Mouse (Mus musculus) spleen, postnatal 10 days (tissue): ENCODE results near the gene Dohh.

Experiments
- DNase-seq, 2 experiments: peaks; one replicate each; pipeline ENCODE4 v3.0.0; 2021 to 2022; ENCODE audit warnings: low spot score in 2 of 2

Gene Dohh

DNA sequence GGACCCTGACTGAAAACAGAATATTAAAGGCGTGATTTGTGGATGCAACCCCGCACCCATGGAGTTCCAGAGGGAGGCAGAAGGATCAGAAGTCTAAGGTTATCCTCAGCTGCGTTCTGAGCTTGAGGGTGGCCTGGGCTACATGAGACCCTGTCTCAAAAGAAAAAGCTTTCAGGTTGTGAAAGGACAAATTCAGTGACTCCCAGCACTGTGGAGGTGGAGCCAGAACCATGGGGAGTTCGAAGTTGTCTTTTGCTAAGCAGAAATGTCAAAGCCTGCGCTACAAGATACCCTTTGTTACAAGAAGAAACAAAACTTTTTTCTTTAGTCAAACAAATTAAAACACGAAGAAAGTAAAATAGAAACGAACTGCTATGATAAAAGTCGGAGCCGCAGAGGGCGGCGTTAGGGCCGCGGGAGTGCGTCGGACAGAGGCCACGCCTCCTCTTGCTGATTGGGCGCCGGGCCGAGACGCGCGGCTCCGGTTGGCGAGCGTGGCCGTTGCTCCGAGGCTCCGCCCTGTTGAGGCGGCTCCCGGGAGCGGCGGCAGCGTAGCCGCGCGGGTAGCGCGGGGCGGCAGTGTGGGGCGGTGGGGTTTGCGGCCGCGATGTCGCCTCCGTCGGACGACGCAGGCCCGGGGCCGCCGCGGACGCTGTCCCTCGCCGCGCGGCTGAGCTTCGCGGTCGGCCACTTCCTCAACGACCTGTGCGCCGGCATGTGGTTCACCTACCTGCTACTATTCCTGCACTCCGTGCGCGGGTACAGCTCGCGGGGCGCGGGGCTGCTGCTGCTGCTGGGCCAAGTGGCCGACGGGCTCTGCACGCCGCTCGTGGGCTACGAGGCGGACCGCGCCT is 27.0 kb upstream of the Dohh start, which contains the start of gene Mfsd12:
Gene Mfsd12, plus strand, starts transcription at position 501 of the 854 bp plus-strand sequence.
- DNase-seq = peak; percentile 83 to 95

DNA sequence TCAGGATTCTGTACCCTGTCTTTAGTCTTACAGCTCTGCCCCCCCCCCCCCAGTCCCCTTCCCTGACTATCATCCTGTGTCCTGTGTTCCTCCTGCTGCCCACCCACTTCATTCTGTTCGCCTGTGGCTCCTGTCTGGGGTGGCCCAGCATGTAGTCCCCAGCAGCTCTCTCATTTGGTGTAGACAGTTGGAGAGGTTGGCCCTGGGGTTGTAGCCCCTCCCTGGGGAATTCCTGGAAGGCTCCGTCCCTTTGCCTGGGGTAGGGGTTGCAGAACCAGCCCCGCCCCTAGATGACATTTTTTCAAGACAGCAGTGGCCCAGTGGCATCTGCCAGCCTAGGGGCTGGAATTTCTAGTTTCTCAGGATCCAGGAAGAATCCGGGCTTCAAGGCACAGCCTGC is 26.0 kb upstream of the Dohh start:
- DNase-seq = peak in 1 of 2 experiments; percentile 39

DNA sequence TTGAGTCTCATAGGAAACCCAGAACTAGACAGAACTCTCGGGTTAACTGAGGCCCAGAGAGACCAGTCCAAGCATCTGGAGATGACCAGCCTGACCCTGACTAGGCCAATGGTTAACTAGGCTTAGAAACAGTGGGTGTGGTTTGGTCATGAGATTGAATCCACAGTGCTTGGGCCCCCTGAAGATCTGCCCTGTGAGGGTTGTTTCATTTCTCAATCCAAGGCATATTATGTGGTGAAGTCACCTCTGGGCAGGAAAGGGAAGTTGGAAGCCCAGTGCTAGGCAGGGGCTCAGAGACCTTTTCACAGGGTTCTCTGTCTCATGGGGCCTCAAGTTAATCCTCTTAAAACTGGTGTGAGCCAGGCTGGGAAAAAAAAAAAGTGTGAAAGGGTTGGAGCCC is 25.4 kb upstream of the Dohh start:
- DNase-seq = no peak

DNA sequence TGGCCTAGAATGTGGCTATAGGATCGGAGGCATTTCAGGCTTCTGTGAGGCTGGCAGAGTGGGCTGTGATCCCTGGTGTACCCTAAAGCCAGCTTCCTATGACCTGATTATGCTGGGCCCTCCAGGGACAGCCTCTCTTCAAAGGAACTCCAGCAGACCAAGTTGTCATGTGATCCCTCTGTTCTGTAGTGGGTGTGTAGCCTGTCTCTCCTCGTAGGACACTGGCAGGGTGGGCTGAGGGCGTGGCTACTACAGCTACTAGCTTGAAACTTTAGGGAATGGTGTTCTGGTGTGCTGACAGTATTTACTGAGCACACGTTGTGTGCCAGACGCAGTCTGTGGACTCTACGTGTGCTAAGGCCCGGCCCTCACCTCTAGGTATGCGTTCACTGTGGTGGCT is 23.5 kb upstream of the Dohh start:
- DNase-seq = peak in 1 of 2 experiments; percentile 29

DNA sequence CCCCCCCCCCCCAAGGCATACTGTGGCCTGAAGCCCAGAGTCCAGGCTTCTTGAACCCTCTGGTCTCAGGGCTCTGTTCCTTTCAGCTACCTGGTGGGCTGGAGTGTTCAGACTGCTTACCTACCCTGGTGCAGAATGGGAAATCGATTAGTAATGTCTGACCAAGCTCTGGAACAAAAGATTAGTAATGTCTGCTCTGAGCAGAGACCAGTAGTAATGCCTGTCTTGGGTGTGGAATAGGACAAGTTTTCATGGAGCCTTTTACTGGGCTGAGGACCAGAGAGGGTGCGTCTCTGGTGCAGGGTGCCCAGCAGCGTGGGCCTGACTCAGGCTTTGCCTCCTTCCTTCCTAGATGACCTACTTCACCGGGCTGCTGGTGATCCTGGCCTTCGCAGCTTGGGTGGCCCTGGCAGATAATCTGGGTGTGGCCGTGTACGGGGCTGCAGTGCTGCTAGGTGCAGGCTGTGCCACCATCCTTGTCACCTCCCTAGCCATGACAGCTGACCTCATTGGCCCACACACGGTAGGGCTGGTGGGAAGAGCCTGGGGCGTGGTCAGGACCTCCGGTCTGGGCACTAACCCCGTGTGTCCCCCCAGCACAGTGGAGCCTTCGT is 21.8 kb upstream of the Dohh start:
- peak; percentile 75 to 85 for DNase-seq

DNA sequence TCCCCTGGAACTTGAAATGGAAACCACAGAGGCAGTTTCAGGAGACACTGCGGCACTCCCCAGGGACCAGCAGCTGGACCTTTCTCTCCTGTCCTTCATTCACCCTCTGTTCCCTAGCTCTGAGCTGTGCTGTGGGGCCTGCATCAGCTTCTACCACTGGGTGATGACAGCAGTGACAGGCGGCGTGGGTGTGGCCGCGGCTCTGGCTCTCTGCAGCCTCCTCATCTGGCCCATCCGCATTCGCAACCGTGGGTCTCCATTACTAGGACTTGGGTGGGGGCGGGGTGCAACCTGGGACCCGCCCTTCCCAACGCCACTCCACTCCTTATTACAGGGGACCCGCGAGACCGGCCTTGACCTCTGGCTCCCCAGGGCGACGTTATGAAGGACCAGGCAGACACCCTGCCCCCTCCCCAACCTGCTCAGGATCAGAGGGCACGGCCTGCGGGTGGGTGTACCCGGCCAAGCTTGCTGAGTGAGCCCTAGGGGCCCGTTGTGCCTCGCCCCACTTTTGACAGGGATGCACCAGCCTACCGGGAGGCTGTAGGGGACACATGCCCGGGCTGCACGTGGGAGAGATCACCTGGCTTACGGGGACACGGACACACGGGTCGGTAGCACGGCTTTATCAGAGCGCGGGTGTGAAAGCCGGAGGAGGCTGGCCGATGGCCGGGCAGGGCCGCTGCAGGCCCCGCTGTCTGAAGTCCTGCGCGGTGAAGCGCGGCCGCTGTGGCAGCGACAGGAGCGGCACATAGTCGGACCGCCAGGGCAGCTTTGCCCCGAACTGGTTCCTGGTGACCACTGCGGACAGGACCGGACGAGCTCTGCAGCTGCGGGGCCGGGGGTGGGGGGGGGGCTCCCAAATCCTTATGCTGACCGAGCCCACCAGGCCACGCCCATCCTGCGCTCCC is 20.5 kb upstream of the Dohh start:
- peak in 1 of 2 experiments; percentile 49 for DNase-seq

DNA sequence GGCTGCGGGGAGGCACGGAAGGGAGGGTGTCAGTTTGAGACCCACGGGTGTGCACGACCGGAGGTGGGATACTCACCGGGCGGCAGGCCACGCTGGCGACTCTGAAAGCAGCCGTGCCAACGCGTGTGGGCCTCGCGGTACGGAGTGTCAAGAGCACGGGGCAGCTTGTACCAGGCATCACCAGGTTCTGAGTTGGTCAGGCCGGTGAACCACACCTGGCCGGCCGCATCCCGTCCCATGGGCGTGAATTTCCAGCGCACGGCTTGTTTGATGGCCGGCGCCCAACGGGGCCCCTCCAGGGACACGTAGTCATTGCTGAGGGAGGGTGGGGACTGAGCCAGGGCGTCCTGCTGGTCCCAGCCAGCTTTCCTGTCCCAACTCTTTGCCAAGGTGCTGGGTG is 19.6 kb upstream of the Dohh start:
- peak in 1 of 2 experiments; percentile 45 for DNase-seq

DNA sequence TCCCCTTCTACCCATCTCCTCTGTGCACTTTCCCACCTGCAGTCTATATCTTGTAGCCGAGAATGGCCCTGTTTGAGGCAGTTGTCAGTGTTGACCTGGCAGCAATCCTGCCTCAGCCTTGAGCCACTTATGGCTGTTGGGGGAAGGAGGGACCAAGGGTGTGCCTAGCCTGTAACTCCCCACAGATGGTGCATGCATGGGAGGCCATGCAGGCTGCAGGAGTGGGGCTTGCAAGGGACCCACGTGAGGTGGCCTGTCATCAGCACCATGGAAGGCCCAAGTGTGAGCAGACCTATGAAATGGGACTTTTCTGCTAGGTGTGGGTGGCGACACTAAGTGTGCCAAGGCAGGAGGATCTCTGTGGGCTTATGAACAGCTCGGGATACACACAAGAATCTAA is 19.2 kb upstream of the Dohh start:
- DNase-seq = peak in 1 of 2 experiments; percentile 43

DNA sequence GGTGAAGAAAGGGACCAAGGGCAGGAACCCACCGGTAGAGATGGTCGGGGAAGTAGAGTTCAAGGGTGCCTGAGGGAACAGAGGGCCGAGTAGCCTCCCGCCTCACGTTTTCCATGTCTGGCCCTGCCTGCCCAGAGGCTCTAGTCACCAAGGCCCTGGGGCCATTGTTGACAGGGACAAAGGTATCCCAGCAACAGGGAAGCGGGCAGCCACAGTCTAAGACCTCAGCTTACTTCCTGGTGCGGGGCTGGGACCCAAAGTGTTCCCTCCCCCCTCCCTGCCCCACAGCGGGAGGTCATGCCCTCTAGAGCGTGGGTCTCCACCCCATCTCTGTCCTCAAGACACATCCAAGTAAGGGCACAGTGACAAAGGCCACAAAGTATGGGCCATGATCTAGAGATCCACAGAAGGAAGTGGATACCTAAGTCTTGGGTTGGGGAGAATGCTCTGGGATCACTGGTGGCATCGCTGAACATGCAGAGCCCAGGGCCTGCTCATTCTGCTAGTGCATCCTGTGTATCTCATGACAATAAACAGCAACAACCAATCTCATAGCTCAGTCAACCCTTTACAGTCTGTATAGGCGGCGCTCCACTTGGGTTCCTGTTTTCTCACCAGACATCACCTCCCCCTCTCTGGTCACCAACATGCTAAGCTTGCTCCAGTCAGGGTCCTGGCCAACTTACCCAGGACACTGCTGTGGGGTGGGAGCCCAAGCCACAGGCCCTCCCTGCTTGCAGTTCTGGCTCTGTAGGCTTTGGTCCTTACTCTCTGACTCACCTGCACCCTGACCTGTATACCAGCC is 18.4 kb upstream of the Dohh start, which contains the start of gene 4930404N11Rik:
Gene 4930404N11Rik, minus strand, starts transcription at position 145 of the 805 bp plus-strand sequence.
- peak; percentile 47 to 49 for DNase-seq

DNA sequence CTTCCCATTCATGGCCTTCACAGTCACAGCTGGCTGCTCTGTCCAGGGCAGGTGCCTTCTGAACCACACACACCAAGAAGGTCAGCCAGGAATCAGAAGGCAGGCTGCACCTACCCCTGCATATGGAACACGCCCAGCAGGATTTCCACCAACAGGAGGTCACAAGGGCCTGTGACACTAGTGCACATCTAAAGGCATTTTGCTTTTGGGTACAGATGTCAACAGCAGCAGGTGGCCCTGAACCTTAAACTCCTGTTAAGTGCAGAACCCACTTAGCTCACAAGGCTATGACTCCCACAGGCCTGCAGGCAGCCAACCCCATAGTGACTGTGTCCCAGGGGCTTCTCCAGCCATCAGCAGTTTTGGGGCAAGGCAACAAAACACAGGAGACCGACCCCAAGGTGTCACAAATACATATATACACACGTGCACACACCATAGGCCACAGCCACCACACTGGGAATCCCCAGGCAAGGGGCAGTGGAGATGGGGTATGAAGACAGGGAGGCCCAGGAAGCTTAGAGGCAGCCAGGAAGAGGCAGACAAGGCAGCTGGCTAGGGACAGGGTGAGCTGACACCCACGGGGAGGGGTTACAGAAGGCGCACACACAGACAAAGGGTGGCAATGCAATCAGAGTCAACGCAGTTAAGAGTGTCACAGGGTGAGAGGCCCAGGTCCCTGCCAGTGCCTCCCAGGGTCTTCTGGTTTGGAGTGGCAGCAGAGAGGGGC is 17.6 kb upstream of the Dohh start:
- peak in 1 of 2 experiments; percentile 34 for DNase-seq

DNA sequence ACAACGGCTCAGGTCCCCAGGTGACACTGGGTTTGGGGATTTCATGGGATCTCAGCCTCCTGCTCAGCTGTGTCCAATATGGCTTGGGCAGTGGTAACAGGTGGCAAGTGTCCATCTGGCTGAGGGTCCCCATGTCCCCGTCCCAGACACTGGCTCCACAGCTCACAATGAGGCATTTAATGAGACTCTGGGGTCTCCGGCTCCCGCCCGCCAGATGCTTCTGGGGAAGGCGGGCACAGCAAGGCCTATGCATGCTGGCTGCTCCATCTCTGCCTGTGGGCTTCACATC is 17.1 kb upstream of the Dohh start:
- no peak for DNase-seq

DNA sequence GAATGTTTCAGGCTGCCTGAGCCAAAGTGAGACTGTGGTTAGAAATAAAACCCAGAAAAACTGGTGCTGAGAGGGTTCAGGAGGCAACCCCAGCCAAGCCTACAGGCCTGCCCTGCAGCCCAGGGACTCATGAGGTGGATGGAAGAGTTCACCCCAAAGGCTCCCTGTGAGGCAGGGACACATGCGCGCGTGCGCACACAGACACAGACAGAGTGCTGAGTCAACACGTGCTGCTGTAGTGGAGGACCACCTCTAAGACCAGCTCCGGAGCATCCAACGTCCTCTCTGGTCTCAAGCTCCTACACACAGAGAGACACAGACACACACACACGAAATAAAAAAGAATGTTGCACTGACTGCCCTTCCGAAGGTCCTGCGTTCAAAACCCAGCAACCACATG is 8.9 kb upstream of the Dohh start:
- no peak for DNase-seq

DNA sequence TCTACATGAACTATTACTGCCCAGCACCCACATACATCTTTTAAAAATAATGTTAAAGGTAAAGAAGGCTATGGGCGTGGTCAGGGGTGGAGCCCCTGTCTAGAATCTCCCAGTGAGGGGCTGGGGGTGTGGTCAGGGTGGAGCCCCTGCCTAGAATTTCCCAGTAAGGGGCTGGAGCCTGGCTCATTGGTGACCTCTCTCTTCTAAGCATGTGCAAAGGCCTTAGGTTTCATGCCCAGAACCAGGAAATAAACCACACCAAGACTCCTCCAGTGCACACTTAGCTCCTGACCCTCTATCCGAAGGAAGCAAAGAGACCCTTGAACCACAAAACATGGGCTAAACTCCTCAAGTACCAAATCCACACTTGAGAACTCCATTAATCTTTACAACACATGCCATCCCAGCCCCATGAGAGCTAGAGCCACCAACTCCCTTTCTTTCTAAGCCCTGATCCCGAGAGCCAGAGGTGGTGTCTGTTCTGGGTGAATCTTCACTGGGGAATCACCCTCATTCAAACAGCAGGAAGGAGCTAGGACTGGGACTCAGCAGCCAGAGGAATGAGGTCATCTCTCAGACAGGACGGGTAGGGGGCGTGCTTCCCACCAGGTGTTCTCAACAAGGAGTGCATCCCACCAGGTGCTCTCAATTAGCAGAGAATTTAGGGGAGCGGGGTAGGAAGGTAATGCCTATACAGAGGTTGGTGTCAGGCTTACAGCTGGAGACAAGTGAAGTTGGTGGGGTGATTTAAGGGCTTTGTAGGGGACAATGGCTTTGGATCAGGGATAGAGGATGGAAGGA is 7.5 kb upstream of the Dohh start:
- peak; percentile 70 to 72 for DNase-seq

DNA sequence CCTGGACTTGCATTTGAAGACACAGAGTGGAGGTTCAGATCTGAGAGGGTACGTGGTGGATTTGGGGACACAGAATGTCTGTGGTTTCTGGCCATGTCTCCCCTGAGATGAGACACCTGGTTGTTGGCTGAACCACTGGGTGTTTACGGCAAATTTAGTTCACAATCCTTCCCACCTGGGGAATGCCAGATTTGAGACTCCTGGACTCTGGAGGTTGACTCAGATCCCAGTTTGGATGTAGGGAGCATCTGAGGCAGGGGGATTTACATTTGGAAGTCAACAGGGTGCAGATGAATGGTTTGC is 6.9 kb upstream of the Dohh start:
- DNase-seq = peak in 1 of 2 experiments; percentile 26

DNA sequence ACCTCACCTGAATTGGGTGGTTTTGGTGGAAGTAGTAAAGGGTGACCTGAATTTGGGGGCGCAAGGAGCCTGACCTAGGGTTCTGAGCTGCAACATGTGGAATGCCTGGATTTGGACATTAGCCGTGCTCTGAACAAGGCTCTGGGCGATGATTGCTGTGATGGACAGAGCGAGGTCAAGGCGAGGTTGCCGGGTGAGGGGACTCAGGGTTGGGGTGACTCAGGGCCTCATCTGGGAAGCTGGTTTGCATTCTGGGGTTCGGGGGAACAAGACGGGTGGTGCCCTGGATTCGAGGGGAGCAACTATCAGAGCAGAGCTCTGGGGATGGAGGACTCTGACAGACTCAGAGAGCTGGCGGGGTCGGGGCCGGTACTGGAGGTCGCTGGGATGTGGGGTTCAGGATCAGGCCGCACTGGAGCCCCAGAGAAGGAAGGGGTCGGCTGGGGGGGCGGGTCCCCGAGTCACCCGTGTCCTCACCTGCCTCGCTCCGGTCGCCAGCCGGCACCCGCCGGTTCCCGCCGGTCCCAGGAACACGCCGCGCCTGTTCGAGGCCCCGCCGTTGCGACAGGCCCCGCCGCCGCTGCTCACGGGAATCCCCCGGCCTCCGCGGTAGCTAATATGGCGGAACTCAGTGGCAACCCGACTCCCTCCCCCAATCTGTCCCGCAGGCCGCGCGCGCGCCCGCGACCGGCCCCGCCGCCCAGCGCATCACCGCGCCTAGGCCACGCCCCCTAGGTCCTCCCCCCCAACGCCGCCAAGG is 6.3 kb upstream of the Dohh start, which contains the start of gene Fzr1:
Gene Fzr1, minus strand, starts transcription at position 724 of the 760 bp plus-strand sequence.
- DNase-seq = peak in 1 of 2 experiments; percentile 56

DNA sequence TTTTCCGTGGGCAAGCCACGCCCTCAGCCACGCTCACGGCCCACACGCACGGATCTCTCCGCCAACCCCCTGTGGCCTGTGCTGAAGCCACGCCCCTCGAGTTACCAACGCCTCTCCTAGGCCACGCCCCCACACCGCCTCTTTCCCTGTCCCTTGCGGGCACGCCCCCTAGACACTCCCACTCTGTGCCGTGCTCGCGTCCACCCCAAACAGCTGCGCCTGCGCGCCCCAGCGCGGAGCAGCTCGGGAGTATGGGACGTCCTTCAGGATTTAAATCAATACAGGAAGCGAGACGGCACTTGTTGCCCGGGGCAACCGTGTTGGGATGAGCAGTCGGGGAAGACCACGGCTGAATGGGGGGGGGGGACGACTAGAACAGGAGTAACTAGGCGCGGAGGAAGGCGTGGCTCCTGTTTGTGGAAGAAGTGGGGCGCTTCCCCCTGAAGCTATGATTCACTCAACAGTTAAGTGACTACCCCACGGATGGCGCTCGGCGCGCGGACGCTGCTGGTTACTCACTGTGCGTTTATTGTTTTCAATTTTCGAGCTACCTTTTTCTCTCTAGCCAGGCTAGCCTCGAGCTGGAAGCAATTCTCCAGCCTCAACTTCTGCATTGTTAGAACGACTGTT is 5.6 kb upstream of the Dohh start:
- peak; percentile 100 for DNase-seq

DNA sequence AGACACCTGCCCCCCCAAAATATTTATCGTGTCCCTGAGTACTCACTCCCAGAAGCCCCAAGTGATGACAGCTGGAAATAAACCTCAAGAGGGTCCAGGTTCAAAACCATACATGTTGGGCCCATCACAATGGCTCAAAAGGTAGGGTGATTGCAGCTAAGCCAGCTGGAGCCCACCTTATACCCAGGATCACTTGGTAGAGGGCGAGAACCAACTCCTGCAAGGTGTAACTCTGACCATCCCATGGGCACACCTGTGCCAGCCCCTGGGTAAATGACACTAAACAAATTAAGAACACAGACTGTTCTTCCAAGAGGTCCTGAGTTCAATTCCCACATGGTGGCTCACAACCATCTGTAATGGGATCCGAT is 5.1 kb upstream of the Dohh start:
- peak in 1 of 2 experiments; percentile 57 for DNase-seq

DNA sequence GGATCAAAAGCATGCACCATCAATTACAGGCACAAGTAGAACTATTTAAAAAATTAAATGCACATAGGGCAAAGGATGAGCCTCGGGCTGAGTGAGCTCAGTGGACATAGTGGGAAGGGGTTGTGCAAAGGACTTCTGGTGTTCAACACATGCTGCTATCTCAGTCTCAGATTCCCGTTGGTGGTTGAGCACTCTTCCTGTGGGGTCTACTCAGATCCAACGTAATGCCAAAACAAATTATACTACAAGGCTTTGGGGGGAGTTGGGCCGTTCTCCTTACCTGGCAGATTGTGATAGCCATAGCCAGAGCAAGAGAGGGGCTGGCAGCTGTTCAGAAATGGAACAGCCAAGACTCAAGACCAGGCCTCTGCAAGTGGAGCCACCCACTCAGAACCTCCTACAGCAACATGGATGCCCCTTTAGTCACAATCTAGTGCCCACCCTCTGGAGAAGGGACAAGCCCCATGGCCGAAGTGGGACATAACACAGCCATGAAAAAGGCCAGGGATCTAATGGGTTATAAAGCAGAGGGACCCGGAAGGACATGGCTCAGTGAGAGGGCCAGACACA is 4.3 kb upstream of the Dohh start:
- peak in 1 of 2 experiments; percentile 54 for DNase-seq
